Mouse (Mus musculus): Measurements from ENCODE around the gene Tomt.
A peak's percentile ranks its signal among the peaks of the same experiment; 100 is the strongest.

Tomt gene

GRCm38 (mm10) chr7:101901969-101902368 lies 4.2 kb downstream of the Tomt start:
- no peak for DNase-seq (ENCODE audit: low spot score)

- DNase-seq (ENCODE audit: low spot score), result no peak
Measured at GRCm38 (mm10) chr7:101900331-101901097, 5.6 kb downstream of the Tomt start.

GRCm38 (mm10) chr7:101896104-101897066 lies 9.8 kb downstream of the Tomt start:
- peak; percentile 98 for DNase-seq (ENCODE audit: low spot score)

GRCm38 (mm10) chr7:101895695-101896094 lies 10.5 kb downstream of the Tomt start:
- DNase-seq (ENCODE audit: low spot score), result no peak

GRCm38 (mm10) chr7:101888460-101888859 lies 17.7 kb downstream of the Tomt start:
- DNase-seq (ENCODE audit: low spot score), result no peak

- no peak for DNase-seq (ENCODE audit: low spot score)
Measured at GRCm38 (mm10) chr7:101886274-101886673, 19.9 kb downstream of the Tomt start.

GRCm38 (mm10) chr7:101884160-101884559 lies 22.0 kb downstream of the Tomt start:
- no peak for DNase-seq (ENCODE audit: low spot score)

- no peak for DNase-seq (ENCODE audit: low spot score)
Measured at GRCm38 (mm10) chr7:101882413-101883154, 23.6 kb downstream of the Tomt start.

GRCm38 (mm10) chr7:101880855-101881254 lies 25.3 kb downstream of the Tomt start:
- no peak for DNase-seq (ENCODE audit: low spot score)

- DNase-seq (ENCODE audit: low spot score), result no peak
Measured at GRCm38 (mm10) chr7:101875978-101876377, 30.2 kb downstream of the Tomt start.

- DNase-seq (ENCODE audit: low spot score), result no peak
Measured at GRCm38 (mm10) chr7:101871296-101871695, 34.9 kb downstream of the Tomt start.

GRCm38 (mm10) chr7:101870629-101871028 lies 35.5 kb downstream of the Tomt start, which contains the start of gene Folr1:
Folr1 (minus strand) TSS chr7:101870788.
- no peak for DNase-seq (ENCODE audit: low spot score)

- peak; percentile 21 for DNase-seq (ENCODE audit: low spot score)
Measured at GRCm38 (mm10) chr7:101869163-101869500, 37.0 kb downstream of the Tomt start.

- peak; percentile 77 for DNase-seq (ENCODE audit: low spot score)
Measured at GRCm38 (mm10) chr7:101868241-101869162, 37.7 kb downstream of the Tomt start.

- DNase-seq (ENCODE audit: low spot score), result no peak
Measured at GRCm38 (mm10) chr7:101867482-101867881, 38.7 kb downstream of the Tomt start.

- no peak for DNase-seq (ENCODE audit: low spot score)
Measured at GRCm38 (mm10) chr7:101866491-101867265, 39.5 kb downstream of the Tomt start.

- DNase-seq (ENCODE audit: low spot score), result no peak
Measured at GRCm38 (mm10) chr7:101863415-101863814, 42.7 kb downstream of the Tomt start, which contains the start of gene Anapc15. Anapc15 (plus strand) TSS chr7:101863715.

- no peak for DNase-seq (ENCODE audit: low spot score)
Measured at GRCm38 (mm10) chr7:101862291-101862690, 43.9 kb downstream of the Tomt start.

GRCm38 (mm10) chr7:101860978-101861377 lies 45.2 kb downstream of the Tomt start:
- DNase-seq (ENCODE audit: low spot score), result peak; percentile 37

GRCm38 (mm10) chr7:101858362-101858761 lies 47.8 kb downstream of the Tomt start:
- no peak for DNase-seq (ENCODE audit: low spot score)

Data from MN1 (cell line).